In genomic region chr5:74065565-74066275, GRCm38 (mm10) we compare ENCODE assay signal across 8 mouse cellular contexts. TPM values are rescaled to one million over a fixed set of nuclear protein-coding genes. Genes with fewer than 3 reads are reported as not detected.
DNase-seq lines count a peak whose midpoint lies in the region; ATAC-seq lines count a peak whose summit lies in the region.

No protein-coding gene starts in this region.

- no peak overlapping the region for H3K9ac ChIP-seq in kidney, embryonic 14.5 days (ENCODE audit: low read depth, low read length)

- H3K36me3 ChIP-seq in kidney, embryonic 14.5 days (ENCODE audit: control insufficient read depth, insufficient read depth, low read length): no peaks in the 10 kb centered on the region

- 33% methylated on average over 11 of the region's 11 CpGs for WGBS in kidney, embryonic 14.5 days

- peak overlapping the region; percentile 82; the same call in 1 of the 2 replicates for H3K27ac ChIP-seq in kidney, embryonic 14.5 days (ENCODE audit: low read depth, low read length)

- peak overlapping the region; percentile 93 for H3K4me3 ChIP-seq in kidney, embryonic 14.5 days (ENCODE audit: low read length)

- H3K4me1 ChIP-seq in kidney, embryonic 14.5 days (ENCODE audit: control insufficient read depth, insufficient read depth, low read length): peaks cover 41% of the 10 kb centered on the region

- H3K4me2 ChIP-seq in kidney, embryonic 14.5 days (replicated peaks; ENCODE audit: low read depth, low read length): peak overlapping the region; percentile 82

- no peaks in the 10 kb centered on the region for H3K9me3 ChIP-seq in kidney, embryonic 14.5 days (ENCODE audit: control insufficient read depth, low read length)

- ATAC-seq in kidney, embryonic 14.5 days (ENCODE audit: low FRiP score, low TSS enrichment): no peak

- no peaks in the 10 kb centered on the region for H3K27me3 ChIP-seq in kidney, embryonic 14.5 days (ENCODE audit: control insufficient read depth, insufficient read depth, low read length)

- DNase-seq in cerebellum, adult 9-11 months: peak; percentile 51
- no peak for DNase-seq in cerebellum, postnatal 4 days (ENCODE audit: low spot score in 2 of 2)
- peak; percentile 83 for DNase-seq in c-Kit-positive CD71-positive TER-119-negative erythroid progenitor cells, embryonic 14.5 days (ENCODE audit: low read depth)
- DNase-seq in lung, postnatal 36 days: peak; percentile 75
- no peak for DNase-seq in left cerebral cortex, adult 9 months (ENCODE audit: low spot score in 2 of 2)
- DNase-seq in testis, postnatal 14 days (ENCODE audit: low spot score): no peak
- no peak for DNase-seq in frontal cortex, postnatal 14 days (ENCODE audit: low spot score in 2 of 2)

RNA-seq across cellular contexts. Expression of gene Usp46, which starts 2.5 kb away (rescaled TPM):
- 27.6 and 34.5 TPM in 2 replicates for polyA plus RNA-seq in kidney, embryonic 14.5 days (2014; fragmentation: Nextera tagmentation; extraction: Ambion mirVana)

Comparison
In these comparisons a context has a peak if more than half of its experiments do, and no peak if none do; other contexts are left out.
1. DNase-seq: peak in cerebellum, adult 9-11 months (single experiment), c-Kit-positive CD71-positive TER-119-negative erythroid progenitor cells, embryonic 14.5 days (single experiment) and lung, postnatal 36 days (single experiment); none in cerebellum, postnatal 4 days (0 of 2), left cerebral cortex, adult 9 months (0 of 2), testis, postnatal 14 days (single experiment) and frontal cortex, postnatal 14 days (0 of 2).